Mouse (Mus musculus): Measurements from ENCODE around the gene Itgb8. TPM values are rescaled to one million over a fixed set of nuclear protein-coding genes. Genes with fewer than 3 reads are reported as not detected.

The Itgb8 gene
- 10 to 100 TPM; 30.7 to 32.9 TPM for total RNA-seq (2021)

DNA sequence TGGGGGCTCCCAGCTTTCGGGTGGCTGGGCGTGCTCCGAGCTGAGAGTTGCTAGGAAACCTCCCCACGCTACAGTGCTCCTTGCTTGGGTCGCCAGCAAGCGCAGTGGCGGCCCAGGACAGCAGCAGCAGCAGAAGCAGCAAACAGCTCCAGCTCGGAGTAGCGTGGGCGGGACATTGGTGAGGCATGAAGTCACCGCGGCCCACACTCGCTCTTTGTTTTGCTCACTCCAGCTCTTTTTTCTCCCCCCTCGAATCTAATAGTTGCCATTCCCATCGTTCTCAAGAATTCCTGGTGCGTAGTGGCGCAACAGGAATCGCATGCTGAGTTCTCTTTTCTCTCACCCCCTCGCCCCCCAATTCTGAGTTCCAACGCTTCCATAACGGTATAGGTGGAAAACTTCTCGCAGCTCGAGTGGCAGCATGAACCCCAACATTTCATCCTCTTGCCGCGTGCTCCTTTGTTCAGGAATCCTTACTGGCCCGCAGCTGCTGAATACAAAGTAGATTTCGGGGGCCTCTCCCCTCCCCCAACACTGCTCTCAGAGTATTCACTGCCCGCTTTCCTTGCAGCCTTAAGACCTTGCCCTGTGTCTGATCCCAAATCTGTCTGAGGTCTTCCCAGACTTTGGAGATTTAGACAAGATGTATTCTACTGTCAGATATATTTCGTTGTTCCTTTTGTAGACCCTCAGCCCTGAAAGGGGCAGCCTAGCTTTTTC, at the start of gene Itgb8:
TSS of gene Itgb8 (minus strand) at position 107 of the 720 bp plus-strand sequence.
- peak in 1 of 2 experiments; percentile 74 for DNase-seq (ENCODE audit: extremely low spot score in 1 of 2, low spot score in 1 of 2)

DNA sequence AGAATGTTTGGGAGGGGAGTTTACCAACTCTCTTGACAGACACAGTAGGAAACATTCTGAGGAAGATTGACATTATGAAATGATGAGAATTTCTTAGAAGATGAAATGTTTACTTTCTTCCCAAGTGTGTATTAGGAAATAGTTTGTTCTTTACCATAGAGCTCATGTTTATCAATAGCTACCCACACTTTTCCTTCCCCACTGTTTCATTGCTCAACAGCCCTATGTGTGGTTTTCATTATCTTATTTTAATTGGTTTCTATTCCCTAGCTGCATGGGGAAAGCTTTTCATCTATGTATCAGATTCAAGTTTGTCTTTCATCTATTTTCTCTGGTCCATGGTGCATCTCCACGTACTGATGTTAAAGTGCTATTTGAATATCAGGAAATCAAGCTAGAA, 37.7 kb upstream of the Itgb8 start:
- no peak for DNase-seq (ENCODE audit: extremely low spot score in 1 of 2, low spot score in 1 of 2)

DNA sequence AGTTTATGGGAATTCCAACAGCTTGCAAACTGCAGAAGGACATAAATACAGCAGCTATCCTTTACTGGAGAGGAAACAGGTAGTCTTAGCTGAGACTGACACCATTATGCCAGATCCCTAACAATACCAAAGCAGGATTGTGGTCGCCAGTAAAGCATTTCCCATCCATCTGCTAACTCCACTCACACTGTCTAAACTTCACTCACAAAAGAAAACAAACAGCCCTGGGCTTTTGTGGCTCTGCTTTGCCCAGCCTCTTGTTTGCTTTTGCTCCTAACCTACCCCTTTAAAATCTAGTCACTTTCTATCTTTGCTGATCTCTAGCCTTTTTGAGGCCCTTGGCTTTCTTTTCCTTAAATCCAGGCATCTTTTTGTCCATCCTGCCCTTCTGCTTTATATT, 35.0 kb upstream of the Itgb8 start:
- DNase-seq (ENCODE audit: extremely low spot score in 1 of 2, low spot score in 1 of 2) = no peak

DNA sequence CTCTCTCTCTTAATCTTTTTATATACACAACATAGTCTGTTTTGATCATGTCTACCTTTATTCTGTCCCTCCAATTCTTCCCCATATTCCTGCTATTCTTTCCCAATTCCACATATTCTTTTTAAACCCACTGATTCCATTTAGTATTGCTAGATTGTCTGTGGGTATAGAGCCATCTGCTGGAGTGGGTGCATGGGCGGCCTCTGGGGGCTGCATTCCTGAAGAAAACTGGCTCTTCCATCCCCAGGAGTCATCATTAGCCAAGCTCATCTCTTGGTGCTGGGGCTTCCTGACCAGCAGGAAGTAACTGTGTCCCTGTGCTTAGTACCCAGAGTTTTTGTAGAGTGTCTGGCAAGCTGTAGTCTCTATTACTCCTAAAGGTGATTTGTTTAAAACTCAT, 33.4 kb upstream of the Itgb8 start:
- DNase-seq (ENCODE audit: extremely low spot score in 1 of 2, low spot score in 1 of 2) = no peak

DNA sequence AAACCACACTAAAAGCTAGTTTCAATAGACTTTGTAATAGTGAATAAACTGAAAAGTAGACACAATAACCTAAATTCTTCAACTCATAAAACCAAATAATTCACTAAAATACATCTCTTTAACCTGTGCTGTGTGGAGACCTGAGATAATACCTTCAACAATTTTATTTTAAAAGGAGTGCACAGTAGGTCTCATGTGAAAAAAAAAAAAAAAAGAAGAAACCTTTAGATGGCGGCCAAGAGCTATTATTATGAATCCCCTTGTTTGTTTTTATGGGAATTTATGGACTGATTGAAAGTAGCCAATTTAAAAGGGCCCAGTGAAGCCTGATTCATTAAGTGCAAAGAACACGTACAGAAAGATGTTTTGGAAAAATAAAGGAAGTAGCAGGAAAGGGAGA, 31.4 kb upstream of the Itgb8 start:
- DNase-seq (ENCODE audit: extremely low spot score in 1 of 2, low spot score in 1 of 2) = no peak

DNA sequence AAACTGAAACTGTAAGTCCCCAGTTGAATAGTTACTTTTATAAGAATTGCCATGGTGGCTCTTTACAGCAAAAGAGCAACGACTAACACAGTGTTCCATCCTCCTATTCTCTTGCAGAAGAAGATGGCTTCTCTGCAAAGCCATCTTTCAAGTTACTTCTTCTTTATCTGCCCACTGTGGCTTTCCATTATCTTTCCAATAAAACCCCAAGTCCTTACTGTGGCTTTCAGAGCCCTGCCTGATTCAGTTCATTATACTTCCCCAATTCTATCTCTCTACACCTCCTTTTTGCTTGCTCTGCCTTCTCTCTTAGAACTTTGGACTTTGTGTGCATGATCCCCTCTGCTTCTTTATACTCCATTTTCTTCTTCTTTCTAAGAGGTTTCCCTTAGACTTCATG, 30.1 kb upstream of the Itgb8 start:
- DNase-seq (ENCODE audit: extremely low spot score in 1 of 2, low spot score in 1 of 2) = no peak

DNA sequence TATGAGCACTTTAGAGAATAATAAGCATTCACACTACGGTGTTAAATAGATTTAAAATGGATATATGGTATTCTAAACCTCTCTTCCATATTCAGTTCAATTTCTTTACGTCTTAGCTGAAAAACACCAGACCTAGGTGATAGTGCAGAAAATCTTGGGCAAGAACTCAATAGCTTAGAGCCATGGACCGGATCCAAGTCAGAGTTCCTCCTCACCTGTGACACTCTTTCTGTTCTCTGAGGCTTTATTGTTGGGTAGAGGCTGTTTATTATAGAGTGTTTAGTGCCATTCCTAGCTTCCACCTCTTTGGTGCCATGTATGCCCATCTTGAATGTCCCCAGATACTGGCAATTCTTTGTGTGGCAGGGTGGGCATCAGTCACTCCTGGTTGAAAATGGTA, 25.9 kb upstream of the Itgb8 start:
- DNase-seq (ENCODE audit: extremely low spot score in 1 of 2, low spot score in 1 of 2) = no peak

DNA sequence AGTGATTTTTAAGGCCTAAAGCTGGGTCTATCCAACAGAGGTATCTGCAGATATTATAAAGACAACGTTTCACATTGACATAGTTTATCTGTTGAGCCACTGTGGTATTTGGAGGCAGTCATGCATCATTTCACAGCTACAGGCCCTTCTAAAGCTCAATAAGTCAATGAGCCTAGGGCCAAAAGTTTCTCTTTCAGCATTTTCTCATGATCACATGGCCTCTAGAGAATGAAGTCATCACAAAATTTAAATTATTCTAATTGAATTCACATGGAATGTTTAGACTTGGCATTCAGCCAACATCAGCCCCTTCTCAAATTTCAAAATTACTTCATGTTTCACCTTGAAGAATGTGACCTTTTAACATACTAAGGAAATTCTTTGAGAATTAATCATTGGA, 10.0 kb upstream of the Itgb8 start:
- DNase-seq (ENCODE audit: extremely low spot score in 1 of 2, low spot score in 1 of 2) = no peak

DNA sequence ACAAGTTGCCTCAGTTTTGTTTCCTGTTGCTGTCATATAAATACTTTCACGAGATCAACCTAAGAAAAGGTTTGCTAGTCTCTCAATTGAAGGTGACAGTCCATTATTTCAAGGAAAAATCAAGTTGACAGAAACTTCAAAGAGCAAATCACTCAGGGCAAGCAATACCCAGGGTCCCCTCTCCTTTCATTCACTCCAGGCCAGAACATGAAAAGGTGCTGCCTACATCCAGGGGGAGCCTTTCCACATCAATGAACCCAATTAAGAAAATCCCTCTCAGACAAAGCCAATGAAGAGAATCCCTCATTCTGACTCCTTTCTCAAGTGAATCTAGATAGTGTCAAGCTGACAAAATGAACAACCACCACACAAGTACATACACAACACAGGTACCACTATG, 2.5 kb upstream of the Itgb8 start:
- DNase-seq (ENCODE audit: extremely low spot score in 1 of 2, low spot score in 1 of 2) = no peak

DNA sequence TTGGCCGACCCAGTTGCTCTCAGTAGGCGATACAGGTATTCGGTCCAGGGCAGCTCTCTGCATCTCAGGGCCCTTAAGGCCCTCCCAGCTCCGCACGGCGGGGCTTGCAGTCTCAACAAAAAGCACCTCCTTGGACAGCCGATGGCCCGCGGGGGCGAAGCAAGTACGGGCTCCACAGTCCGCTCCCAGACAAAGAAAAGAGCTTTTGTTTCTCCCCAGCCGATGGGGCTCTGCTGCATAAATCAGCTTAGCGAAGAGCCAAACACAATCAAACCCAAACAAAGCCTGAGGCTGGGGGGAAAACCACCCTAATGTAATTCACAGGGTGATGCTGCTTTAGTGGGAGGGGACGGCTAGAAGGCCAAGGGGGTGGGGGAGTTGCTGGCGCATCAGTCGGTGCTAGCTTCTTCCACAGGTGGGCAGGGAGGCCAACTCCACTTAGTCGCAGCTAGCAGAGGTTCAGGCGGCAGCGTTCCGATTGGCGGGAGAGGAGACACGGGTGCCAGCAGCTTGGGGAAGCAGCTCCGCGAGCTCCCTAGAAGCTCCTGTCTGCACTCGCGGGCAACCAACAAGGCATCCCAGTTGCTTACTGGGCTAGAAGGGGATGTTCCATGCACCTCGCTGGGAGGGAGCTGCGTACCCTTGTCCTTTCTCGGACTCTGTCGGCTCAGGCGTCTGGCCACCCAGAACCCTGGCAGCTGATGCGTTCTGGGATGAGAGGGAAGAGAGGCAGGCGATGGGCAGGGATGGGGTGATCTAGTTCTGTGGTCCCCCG, 494 bp downstream of the Itgb8 start:
- peak; percentile 49 to 71 for DNase-seq (ENCODE audit: extremely low spot score in 1 of 2, low spot score in 1 of 2)

DNA sequence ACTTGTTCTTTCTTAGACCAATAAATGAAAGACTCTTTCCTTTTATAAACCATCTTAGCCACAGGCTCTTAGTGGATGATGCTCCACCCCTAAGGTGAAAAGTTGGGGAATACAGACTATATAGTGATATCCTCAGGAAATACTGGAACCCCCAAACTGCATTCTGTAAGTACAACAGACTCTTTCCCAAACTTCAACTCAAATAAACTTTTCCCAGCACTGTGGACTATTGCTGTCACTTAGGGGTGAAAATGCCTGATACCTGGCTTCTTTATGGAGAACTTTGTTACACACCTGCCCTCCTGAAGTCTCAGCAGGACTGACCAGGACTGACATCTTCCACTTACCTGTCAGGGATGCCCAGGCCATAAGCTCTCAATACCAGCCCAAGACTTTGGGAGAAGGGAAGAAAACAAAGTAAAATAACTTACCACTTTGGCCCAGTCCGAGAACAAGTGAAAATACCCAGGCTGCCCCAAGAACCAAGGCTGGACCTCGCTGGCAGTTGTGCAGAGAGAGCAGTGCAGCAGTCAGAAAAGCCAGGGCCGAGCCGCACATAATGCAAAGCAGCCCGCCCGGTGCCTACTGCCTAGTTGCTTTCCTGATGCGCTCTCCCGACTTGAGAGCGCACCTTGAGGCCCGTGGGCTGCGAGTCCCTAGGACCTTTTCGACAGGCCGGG, 1.2 kb downstream of the Itgb8 start:
- no peak for DNase-seq (ENCODE audit: extremely low spot score in 1 of 2, low spot score in 1 of 2)

DNA sequence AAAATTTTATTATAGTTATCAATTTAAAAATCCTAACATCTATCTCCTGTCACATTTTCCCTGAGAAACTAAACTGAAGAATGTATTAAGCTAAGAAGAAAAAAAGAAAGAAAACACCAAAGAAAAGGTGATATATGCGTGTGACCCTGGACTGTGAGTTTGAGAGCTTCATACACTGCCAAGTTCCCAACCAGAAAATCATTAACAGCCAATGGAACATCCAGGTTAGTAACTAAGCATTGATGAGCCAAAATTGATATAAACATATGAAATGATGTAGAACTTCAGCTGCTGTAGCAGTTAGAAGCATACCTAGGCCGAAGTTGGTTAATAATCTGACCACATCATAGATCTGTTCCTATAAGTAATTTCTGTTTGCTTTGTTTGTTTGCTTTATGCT, 6.8 kb downstream of the Itgb8 start:
- DNase-seq (ENCODE audit: extremely low spot score in 1 of 2, low spot score in 1 of 2) = no peak

DNA sequence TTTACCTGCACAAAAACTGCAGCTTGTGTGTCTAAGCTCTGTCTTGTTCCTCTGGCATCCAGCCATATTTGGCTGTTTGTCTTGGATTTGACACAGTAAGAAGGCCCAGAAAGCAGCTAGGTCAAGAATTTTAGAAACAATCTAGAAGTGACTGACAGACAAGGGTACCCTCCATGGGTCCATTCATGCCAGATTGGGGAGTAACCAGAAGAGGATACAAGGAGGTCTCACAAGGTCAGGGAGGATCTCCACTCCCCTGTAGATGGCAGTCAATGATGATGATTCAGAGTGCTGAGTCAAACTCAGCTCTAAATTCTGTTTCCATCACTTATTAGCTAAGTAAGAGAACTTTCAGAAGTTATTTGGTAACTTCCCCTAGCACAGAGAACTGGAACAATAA, 8.2 kb downstream of the Itgb8 start:
- DNase-seq (ENCODE audit: extremely low spot score in 1 of 2, low spot score in 1 of 2) = no peak

DNA sequence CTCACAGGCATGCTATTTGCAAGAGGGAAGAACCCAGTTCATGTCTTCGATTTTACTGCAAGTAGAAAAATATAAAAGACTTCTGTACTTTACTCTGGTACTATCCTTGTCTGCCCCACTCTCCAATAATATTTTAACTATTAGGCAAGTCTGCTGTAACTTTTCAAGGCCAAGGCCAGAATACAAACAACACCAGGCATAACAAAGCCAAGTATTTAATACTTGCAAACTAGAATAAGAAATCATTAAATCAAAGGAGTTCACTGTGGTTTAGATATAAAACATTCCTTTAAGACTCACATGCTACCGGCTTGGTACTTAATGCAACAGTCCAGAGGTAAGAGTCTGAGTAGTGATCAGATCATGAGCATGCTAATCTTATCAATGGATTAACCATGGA, 9.0 kb downstream of the Itgb8 start:
- DNase-seq (ENCODE audit: extremely low spot score in 1 of 2, low spot score in 1 of 2) = no peak

DNA sequence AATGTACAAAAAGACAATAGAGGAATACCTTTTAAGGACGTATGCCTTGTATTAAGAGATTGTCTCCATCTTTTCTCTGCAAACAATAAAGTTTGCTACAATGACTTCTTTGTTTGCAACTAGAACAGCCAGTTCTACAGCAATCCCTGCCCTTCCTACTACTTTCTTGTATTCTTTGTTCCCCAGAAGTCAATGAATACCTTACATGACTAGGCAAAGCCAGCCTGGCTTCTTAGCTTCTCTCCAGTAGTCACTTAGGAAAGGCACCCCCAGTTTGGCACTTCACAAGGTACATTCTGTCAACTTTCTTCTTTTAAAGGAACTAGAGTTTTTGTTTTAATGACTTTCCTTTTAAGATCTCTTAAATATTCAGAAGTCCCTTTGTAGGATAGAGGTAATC, 10.7 kb downstream of the Itgb8 start:
- DNase-seq (ENCODE audit: extremely low spot score in 1 of 2, low spot score in 1 of 2) = no peak

DNA sequence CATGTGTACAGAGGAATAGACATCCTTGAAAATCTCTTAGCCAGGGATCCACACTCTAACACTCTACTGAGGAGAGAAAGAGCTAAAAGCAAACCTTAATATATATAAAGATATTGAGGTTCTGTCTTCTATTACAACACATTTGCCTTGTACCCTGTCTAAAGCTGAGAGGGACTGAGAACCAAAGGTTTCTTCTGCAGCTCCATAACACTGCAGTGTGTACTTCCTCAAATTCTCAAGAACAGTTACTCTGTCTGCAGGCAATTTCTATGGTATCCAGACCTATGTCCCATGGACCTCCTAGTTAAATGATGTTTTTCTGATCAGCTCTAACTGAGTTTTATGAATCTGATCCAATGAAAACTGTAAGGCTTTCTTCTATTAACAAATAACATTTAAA, 13.9 kb downstream of the Itgb8 start:
- DNase-seq (ENCODE audit: extremely low spot score in 1 of 2, low spot score in 1 of 2) = no peak

DNA sequence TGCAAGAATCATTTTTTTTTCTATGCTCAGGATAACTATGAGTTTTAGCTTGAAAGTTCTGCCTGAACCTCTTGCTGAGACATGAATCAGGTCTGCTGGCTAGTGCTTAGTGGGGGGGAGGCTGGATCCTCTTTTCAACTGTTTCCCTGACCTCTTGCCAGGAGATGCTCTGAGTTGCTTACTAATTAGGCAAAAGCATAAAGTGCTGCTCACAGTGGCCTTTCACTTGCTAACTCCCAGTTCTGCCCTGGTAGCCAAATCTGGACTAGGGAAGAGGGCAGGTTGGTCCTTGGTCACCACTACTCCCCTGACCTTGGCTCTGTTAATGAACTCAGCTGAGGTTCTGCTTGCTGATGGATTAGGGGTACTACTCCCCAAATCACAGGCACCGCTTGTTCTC, 19.2 kb downstream of the Itgb8 start:
- DNase-seq (ENCODE audit: extremely low spot score in 1 of 2, low spot score in 1 of 2) = no peak

DNA sequence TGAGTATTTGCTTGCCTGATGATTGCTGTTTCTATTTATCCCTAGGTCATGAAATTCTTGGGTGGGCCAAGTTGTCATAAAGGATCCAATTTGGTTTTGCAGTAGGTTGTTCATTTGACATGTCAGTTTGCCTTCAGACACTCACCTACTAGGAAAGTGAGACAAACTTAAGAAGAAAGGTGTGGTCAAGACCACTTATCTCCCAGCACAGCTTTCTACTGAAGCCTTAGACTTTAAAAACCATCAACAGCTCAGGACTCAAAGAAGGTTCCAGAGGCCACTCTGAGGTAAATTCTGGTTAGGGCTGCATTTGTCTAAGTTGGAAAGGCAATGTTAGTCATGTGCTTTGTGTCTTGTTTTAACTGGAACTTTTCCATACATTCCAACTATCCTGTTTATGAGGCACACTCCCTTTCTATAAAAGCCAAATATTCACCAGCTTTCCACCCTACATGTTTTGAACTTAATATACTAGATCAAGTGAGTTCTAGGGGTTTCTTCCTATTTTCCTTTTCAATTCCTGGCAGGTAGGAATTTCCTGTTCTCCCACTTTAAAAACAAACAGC, 20.8 kb downstream of the Itgb8 start:
- no peak for DNase-seq (ENCODE audit: extremely low spot score in 1 of 2, low spot score in 1 of 2)

DNA sequence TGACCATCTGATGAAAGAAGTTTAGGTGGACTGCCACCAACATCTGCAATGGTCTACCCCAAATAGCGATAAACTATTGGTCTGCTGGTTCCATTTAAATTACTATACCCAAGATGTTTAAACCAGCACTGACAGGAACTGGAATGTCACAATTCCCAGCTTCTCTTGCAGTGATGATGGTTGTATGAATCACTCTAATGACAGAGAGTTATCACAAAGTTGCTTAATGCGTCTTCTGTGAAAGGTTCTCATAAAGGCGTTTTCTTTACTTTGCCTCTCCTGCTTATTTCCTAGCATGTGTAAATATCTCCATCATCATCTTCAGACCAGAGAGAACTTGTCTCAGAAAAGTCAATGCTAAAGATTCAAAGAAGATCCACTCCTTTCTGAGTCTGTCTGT, 23.4 kb downstream of the Itgb8 start:
- no peak for DNase-seq (ENCODE audit: extremely low spot score in 1 of 2, low spot score in 1 of 2)

DNA sequence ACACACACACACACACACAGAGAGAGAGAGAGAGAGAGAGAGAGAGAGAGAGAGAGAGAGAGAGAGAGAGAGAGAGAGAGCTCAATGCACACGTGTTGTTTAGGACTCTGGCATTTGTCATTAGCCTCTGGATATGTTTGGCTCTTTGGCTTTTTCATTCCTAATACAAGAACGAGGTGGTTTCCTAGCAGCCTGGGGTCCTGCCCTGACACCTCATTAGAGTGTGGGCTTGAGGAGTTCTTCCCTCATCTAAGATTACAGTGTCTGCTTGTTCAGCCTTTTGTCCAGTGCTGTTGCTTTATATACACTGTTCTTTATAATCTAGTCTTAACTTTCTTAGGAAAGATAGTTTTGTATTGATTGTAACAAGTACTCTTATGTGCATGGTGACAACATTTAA, 27.1 kb downstream of the Itgb8 start:
- DNase-seq (ENCODE audit: extremely low spot score in 1 of 2, low spot score in 1 of 2) = no peak

DNA sequence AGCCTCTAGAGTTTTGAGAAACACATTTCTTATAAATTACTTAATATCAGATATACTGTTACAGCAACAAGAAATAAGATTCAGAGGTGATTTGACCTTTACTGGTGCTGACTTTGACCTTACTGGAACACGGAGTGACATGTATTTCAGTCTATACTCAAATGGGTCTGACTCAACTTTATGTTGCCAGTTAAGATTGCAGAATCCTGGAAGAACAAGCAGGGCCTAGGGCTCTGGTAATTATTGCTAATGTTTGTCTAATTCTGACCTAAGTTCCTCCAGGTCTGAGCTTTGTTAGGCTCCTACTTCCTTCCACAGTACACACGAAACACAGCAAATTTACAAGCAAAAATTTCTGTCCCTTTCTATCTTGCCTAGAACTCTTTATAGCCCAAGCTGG, 28.0 kb downstream of the Itgb8 start:
- DNase-seq (ENCODE audit: extremely low spot score in 1 of 2, low spot score in 1 of 2) = no peak
